Mouse (Mus musculus) CH12F3 (cell line): Measurements from ENCODE around the gene Pdzd4.

Source experiments
- in situ Hi-C: fragments of 300-500 bp; cut with MboI; formaldehyde crosslinking; loops from 2 replicates; pipeline ENCODE4 v1.14.3; 2020; ENCODE audit warnings: low sequenced_read_pairs

Pdzd4 gene

GRCm38 (mm10) chrX:73824185-73825151 lies at the start of gene Pdzd4:
TSS of gene Pdzd4 (minus strand) at chrX:73824969.
- in situ Hi-C loops, result no loop called here

GRCm38 (mm10) chrX:73871956-73872355 lies 47.2 kb upstream of the Pdzd4 start:
- in situ Hi-C loops, result no loop called here

GRCm38 (mm10) chrX:73871474-73871873 lies 46.7 kb upstream of the Pdzd4 start:
- in situ Hi-C loops, result no loop called here

- in situ Hi-C loops, result no loop called here
Measured at GRCm38 (mm10) chrX:73869334-73869733, 44.6 kb upstream of the Pdzd4 start.

GRCm38 (mm10) chrX:73867852-73868251 lies 43.1 kb upstream of the Pdzd4 start:
- in situ Hi-C loops, result no loop called here

GRCm38 (mm10) chrX:73867256-73867655 lies 42.5 kb upstream of the Pdzd4 start:
- in situ Hi-C loops, result no loop called here

- in situ Hi-C loops, result no loop called here
Measured at GRCm38 (mm10) chrX:73864692-73865091, 39.9 kb upstream of the Pdzd4 start.

GRCm38 (mm10) chrX:73855087-73855408 lies 30.3 kb upstream of the Pdzd4 start:
- in situ Hi-C loops, result no loop called here

- in situ Hi-C loops, result no loop called here
Measured at GRCm38 (mm10) chrX:73854326-73855086, 29.7 kb upstream of the Pdzd4 start.

GRCm38 (mm10) chrX:73836691-73837090 lies 11.9 kb upstream of the Pdzd4 start:
- in situ Hi-C loops, result no loop called here

- in situ Hi-C loops, result no loop called here
Measured at GRCm38 (mm10) chrX:73835731-73836130, 11.0 kb upstream of the Pdzd4 start.

- in situ Hi-C loops, result no loop called here
Measured at GRCm38 (mm10) chrX:73823747-73824146, 1.0 kb downstream of the Pdzd4 start.

GRCm38 (mm10) chrX:73816596-73817314 lies 8.0 kb downstream of the Pdzd4 start:
- in situ Hi-C loops, result no loop called here

- in situ Hi-C loops, result no loop called here
Measured at GRCm38 (mm10) chrX:73815072-73815471, 9.7 kb downstream of the Pdzd4 start.

GRCm38 (mm10) chrX:73805814-73806213 lies 19.0 kb downstream of the Pdzd4 start:
- in situ Hi-C loops, result no loop called here

- in situ Hi-C loops, result no loop called here
Measured at GRCm38 (mm10) chrX:73798502-73798901, 26.3 kb downstream of the Pdzd4 start.

- in situ Hi-C loops, result no loop called here
Measured at GRCm38 (mm10) chrX:73797511-73797910, 27.3 kb downstream of the Pdzd4 start.

GRCm38 (mm10) chrX:73793505-73793904 lies 31.3 kb downstream of the Pdzd4 start:
- in situ Hi-C loops, result no loop called here

GRCm38 (mm10) chrX:73793039-73793438 lies 31.7 kb downstream of the Pdzd4 start:
- in situ Hi-C loops, result no loop called here

GRCm38 (mm10) chrX:73788501-73788900 lies 36.3 kb downstream of the Pdzd4 start:
- in situ Hi-C loops, result no loop called here

GRCm38 (mm10) chrX:73787225-73787558 lies 37.6 kb downstream of the Pdzd4 start:
- in situ Hi-C loops, result no loop called here
